Mouse (Mus musculus): Measurements from ENCODE around the gene Gmip. TPM values are rescaled to one million over a fixed set of nuclear protein-coding genes. Genes with fewer than 3 reads are reported as not detected.

Gmip gene
- polyA plus RNA-seq (2017; shearing (Covaris generic)): 100 to 1,000 TPM; 107 to 114 TPM

GRCm38 (mm10) chr8:69808094-69808863 lies at the start of gene Gmip:
TSS of gene Gmip (plus strand) at chr8:69808679.

GRCm38 (mm10) chr8:69774503-69775148 lies 33.9 kb upstream of the Gmip start, which contains the start of gene Gm20422:
TSS of gene Gm20422 (minus strand) at chr8:69774886.

GRCm38 (mm10) chr8:69790773-69791367 lies 17.6 kb upstream of the Gmip start, which contains the start of the genes Atp13a1 and Zfp866:
TSS of gene Atp13a1 (plus strand) at chr8:69791163.
TSS of gene Zfp866 (minus strand) at chr8:69791178.

GRCm38 (mm10) chr8:69822386-69823191 lies 14.1 kb downstream of the Gmip start, which contains the start of gene Lpar2:
TSS of gene Lpar2 (plus strand) at chr8:69822429.

GRCm38 (mm10) chr8:69832298-69832853 lies 23.9 kb downstream of the Gmip start, which contains the start of gene Pbx4:
TSS of gene Pbx4 (plus strand) at chr8:69832491.

Other genes with a start within 250 kb of the Gmip start
- 10 to 100 TPM; 23.8 to 32.6 TPM for gene Zfp868, start 183.1 kb upstream of the Gmip start, polyA plus RNA-seq (2017; shearing (Covaris generic))
- gene Zfp964, start 154.2 kb upstream of the Gmip start, polyA plus RNA-seq (2017; shearing (Covaris generic)): under 1 TPM; 0.05 to 0.76 TPM
- gene Zfp869, start 98.0 kb upstream of the Gmip start, polyA plus RNA-seq (2017; shearing (Covaris generic)): 10 to 100 TPM; 43.9 to 46.1 TPM
- 1 to 10 TPM; 6.7 to 7.0 TPM for gene Zfp963, start 58.7 kb upstream of the Gmip start, polyA plus RNA-seq (2017; shearing (Covaris generic))
- gene Gm20422, start 33.8 kb upstream of the Gmip start, polyA plus RNA-seq (2017; shearing (Covaris generic)): 1 to 10 TPM in 1 of 2 experiments, not detected in 1; 1.5 TPM
- 10 to 100 TPM; 69.0 to 89.0 TPM for gene Atp13a1, start 17.5 kb upstream of the Gmip start, polyA plus RNA-seq (2017; shearing (Covaris generic))
- gene Zfp866, start 17.5 kb upstream of the Gmip start, polyA plus RNA-seq (2017; shearing (Covaris generic)): 10 to 100 TPM; 26.1 to 26.9 TPM
- gene Lpar2, start 13.8 kb downstream of the Gmip start, polyA plus RNA-seq (2017; shearing (Covaris generic)): under 1 TPM; 0.37 to 0.45 TPM
- 10 to 100 TPM; 10.4 to 18.6 TPM for gene Pbx4, start 23.8 kb downstream of the Gmip start, polyA plus RNA-seq (2017; shearing (Covaris generic))
- gene Cilp2, start 79.0 kb downstream of the Gmip start, polyA plus RNA-seq (2017; shearing (Covaris generic)): under 1 TPM; 0.14 to 0.30 TPM
- 1 to 10 TPM; 3.7 to 5.4 TPM for gene Tssk6, start 93.5 kb downstream of the Gmip start, polyA plus RNA-seq (2017; shearing (Covaris generic))
- gene Ndufa13, start 93.9 kb downstream of the Gmip start, polyA plus RNA-seq (2017; shearing (Covaris generic)): 100 to 1,000 TPM; 207 TPM
- 1 to 10 TPM in 1 of 2 experiments, under 1 TPM in 1; 0.80 to 3.1 TPM for gene Yjefn3, start 94.0 kb downstream of the Gmip start, polyA plus RNA-seq (2017; shearing (Covaris generic))
- gene Gatad2a, start 187.7 kb downstream of the Gmip start, polyA plus RNA-seq (2017; shearing (Covaris generic)): 100 to 1,000 TPM in 1 of 2 experiments, 10 to 100 TPM in 1; 90.0 to 122 TPM
- gene Mau2, start 234.1 kb downstream of the Gmip start, polyA plus RNA-seq (2017; shearing (Covaris generic)): 10 to 100 TPM; 65.7 to 80.1 TPM
- 10 to 100 TPM; 57.2 to 63.2 TPM for gene Sugp1, start 234.1 kb downstream of the Gmip start, polyA plus RNA-seq (2017; shearing (Covaris generic))